Mouse (Mus musculus): Measurements from ENCODE around the gene Gm21981. TPM values are rescaled to one million over a fixed set of nuclear protein-coding genes. Genes with fewer than 3 reads are reported as not detected.
A peak's percentile ranks its signal among the peaks of the same experiment; 100 is the strongest.

Gene Gm21981
- polyA plus RNA-seq, 1 experiment from 2014 or later = 0.54 TPM

DNA sequence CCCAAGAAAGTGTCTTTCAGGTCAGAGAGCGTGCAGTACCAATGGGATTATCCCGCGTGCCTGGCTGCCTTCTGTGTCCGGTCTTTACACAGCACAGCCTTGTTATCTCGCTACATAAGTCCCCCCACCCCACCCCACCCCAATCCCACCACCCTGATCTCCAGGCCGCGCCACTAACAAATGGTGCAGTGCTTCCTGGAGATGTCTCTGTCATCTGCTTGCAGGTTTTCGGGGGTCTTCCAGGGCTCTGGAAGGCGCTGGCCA lies 6.0 kb downstream of the Gm21981 start, which contains the start of gene Tomm6:
Gene Tomm6, minus strand, starts transcription at position 43 of the 264 bp plus-strand sequence.
- H3K4me3 ChIP-seq (replicated peaks) = peak within 1 kb of the TSS; percentile 87
- peaks cover 31% of the 10 kb centered on the region for H3K36me3 ChIP-seq
- H3K9ac ChIP-seq (replicated peaks) = peak within 1 kb of the TSS; percentile 80
- under 1% methylated on average over 9 of the region's 9 CpGs for WGBS
- no peak; the same call in 1 of the 2 replicates for ATAC-seq (ENCODE audit: insufficient number of reproducible peaks, insufficient read depth, low FRiP score, low TSS enrichment, low read depth)
- H3K4me1 ChIP-seq (replicated peaks) = peaks cover 20% of the 10 kb centered on the region
- H3K27ac ChIP-seq = peak within 1 kb of the TSS; percentile 77
- H3K4me2 ChIP-seq = peak within 1 kb of the TSS; percentile 95
- H3K27me3 ChIP-seq = peaks cover 19% of the 10 kb centered on the region; the same call in 1 of the 2 replicates
- no peaks in the 10 kb centered on the region for H3K9me3 ChIP-seq

DNA sequence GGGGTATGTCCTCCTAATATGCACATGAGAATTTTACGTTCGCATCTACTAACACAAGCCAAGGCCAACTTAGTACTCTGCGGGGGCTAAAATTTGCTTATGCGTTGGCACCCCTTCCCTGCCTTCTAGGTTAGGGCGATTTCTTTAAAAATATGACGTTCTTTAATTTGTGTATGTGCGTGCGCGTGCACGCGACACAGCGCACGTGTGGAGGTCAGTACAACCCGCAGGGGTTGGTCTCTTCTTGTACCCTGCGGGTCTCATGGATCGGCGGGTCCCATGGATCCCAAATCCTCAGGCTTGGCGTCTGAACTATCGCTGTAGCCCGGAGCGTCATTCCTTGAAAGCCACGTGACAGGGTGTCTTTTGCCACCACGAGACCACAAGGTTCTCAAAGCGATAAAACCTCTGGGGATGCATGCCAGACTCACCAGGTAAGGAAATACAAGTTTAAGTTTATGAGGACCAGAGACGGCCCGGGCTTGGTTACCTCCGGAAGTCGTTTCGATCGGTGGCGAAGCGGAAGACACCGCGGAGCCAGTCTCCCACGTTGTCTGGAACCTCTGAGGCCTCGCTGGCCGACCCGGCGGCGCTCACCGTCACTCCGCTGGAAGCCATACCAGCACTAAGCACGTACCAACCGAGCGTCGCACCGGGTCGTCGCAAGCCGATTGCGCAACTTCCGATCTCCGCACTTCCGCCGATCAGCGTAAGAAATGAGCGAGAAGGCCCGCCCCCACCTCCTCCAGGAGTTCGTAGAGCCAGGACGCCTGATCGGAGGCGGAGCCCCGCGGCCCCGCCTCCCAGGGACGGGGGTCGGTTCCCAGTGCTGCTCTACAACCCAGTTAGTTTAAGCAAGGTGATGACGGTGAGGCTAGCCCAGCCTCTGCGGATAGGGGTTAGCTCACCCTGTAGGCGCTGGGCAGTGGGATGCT lies 6.6 kb downstream of the Gm21981 start:
- WGBS = under 1% methylated on average over 70 of the region's 70 CpGs

GRCm38 (mm10) chr17:47682836-47683235 lies 11.4 kb downstream of the Gm21981 start:
- Histone ChIP-seq H3K9me3 (no peaks in the 10 kb centered on the region), H3K4me2 (no peak overlapping the region), H3K27me3 (no peaks in the 10 kb centered on the region), H3K4me3 (replicated peaks) (no peak overlapping the region), H3K27ac (no peak overlapping the region), H3K36me3 (peaks cover 78% of the 10 kb centered on the region), H3K4me1 (replicated peaks) (peaks cover 8% of the 10 kb centered on the region), H3K9ac (replicated peaks) (no peak overlapping the region)
- 69% methylated on average over 4 of the region's 4 CpGs for WGBS
- no peak for ATAC-seq (ENCODE audit: insufficient number of reproducible peaks, insufficient read depth, low FRiP score, low TSS enrichment, low read depth)

More for the DNA sequence above, 6.6 kb downstream of the Gm21981 start:
- peak overlapping the region; percentile 77 for H3K27ac ChIP-seq
- peak overlapping the region; percentile 87 for H3K4me3 ChIP-seq (replicated peaks)
- peaks cover 20% of the 10 kb centered on the region for H3K4me1 ChIP-seq (replicated peaks)
- peak overlapping the region; percentile 80 for H3K9ac ChIP-seq (replicated peaks)
- peak; percentile 76 for ATAC-seq (ENCODE audit: insufficient number of reproducible peaks, insufficient read depth, low FRiP score, low TSS enrichment, low read depth)
- H3K36me3 ChIP-seq = peaks cover 37% of the 10 kb centered on the region
- H3K4me2 ChIP-seq = peak overlapping the region; percentile 95
- peaks cover 15% of the 10 kb centered on the region; the same call in 1 of the 2 replicates for H3K27me3 ChIP-seq
- H3K9me3 ChIP-seq = no peaks in the 10 kb centered on the region

- no peak overlapping the region for H3K9ac ChIP-seq (replicated peaks)
- no peaks in the 10 kb centered on the region for H3K9me3 ChIP-seq
- H3K27ac ChIP-seq = no peak overlapping the region
- 79% methylated on average over 5 of the region's 5 CpGs for WGBS
- H3K4me3 ChIP-seq (replicated peaks) = no peak overlapping the region
- peaks cover 3% of the 10 kb centered on the region; the same call in 1 of the 2 replicates for H3K4me1 ChIP-seq (replicated peaks)
- no peak for ATAC-seq (ENCODE audit: insufficient number of reproducible peaks, insufficient read depth, low FRiP score, low TSS enrichment, low read depth)
- H3K4me2 ChIP-seq = no peak overlapping the region
- H3K27me3 ChIP-seq = no peaks in the 10 kb centered on the region
- peaks cover 60% of the 10 kb centered on the region for H3K36me3 ChIP-seq
Observed at GRCm38 (mm10) chr17:47678702-47679101, 15.6 kb downstream of the Gm21981 start.

DNA sequence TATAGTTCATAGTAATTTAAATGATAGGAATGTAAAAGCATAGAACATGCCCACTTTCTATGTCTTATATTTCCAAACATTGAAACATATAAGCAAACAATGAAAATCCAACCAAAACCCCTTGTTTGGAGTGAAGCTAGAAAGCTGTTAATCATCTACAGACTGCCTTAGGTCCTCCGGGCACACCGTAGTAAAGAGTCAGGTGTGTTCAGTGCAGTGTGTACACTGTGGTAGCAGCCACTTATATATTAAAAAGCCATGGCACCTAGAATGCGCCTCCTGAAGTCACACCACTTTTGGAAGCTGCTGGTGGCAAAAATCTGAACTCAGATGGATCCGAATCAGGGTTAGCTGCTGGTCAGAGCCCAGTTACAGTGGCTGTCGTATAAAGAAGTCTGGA lies 16.0 kb downstream of the Gm21981 start:
- peaks cover 59% of the 10 kb centered on the region for H3K36me3 ChIP-seq
- H3K27ac ChIP-seq = no peak overlapping the region
- no peak overlapping the region for H3K4me3 ChIP-seq (replicated peaks)
- H3K9ac ChIP-seq (replicated peaks) = no peak overlapping the region
- WGBS = 90% methylated on average over 5 of the region's 5 CpGs
- H3K4me1 ChIP-seq (replicated peaks) = peaks cover 6% of the 10 kb centered on the region
- ATAC-seq (ENCODE audit: insufficient number of reproducible peaks, insufficient read depth, low FRiP score, low TSS enrichment, low read depth) = no peak
- no peaks in the 10 kb centered on the region for H3K9me3 ChIP-seq
- H3K4me2 ChIP-seq = no peak overlapping the region
- peaks cover 4% of the 10 kb centered on the region for H3K27me3 ChIP-seq

DNA sequence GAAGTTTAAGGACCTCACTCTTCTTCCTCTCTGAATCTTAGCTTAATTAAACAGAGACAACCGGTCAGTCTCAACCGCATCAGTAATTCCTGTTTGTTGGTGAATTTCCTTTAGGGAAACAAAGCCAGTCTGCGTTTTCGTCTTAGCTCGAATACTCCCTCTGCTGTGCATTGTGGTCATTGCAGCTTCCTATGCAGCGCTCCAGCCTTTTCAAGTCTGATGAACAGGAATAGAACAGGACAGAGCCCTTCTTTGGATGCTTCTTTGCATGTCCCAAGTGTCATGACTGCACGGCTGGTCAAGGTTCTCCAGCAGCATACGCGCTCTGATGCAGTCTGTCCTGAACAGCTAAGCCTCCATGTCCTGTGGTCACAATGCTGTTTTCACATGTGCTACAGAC lies 17.7 kb downstream of the Gm21981 start:
- 21% methylated on average over 9 of the region's 9 CpGs for WGBS
- no peak overlapping the region for H3K4me3 ChIP-seq (replicated peaks)
- no peak overlapping the region for H3K27ac ChIP-seq
- H3K9me3 ChIP-seq = no peaks in the 10 kb centered on the region
- no peak for ATAC-seq (ENCODE audit: insufficient number of reproducible peaks, insufficient read depth, low FRiP score, low TSS enrichment, low read depth)
- peaks cover 17% of the 10 kb centered on the region for H3K27me3 ChIP-seq
- no peak overlapping the region for H3K9ac ChIP-seq (replicated peaks)
- H3K4me2 ChIP-seq = no peak overlapping the region
- H3K36me3 ChIP-seq = peaks cover 48% of the 10 kb centered on the region
- peaks cover 19% of the 10 kb centered on the region for H3K4me1 ChIP-seq (replicated peaks)

DNA sequence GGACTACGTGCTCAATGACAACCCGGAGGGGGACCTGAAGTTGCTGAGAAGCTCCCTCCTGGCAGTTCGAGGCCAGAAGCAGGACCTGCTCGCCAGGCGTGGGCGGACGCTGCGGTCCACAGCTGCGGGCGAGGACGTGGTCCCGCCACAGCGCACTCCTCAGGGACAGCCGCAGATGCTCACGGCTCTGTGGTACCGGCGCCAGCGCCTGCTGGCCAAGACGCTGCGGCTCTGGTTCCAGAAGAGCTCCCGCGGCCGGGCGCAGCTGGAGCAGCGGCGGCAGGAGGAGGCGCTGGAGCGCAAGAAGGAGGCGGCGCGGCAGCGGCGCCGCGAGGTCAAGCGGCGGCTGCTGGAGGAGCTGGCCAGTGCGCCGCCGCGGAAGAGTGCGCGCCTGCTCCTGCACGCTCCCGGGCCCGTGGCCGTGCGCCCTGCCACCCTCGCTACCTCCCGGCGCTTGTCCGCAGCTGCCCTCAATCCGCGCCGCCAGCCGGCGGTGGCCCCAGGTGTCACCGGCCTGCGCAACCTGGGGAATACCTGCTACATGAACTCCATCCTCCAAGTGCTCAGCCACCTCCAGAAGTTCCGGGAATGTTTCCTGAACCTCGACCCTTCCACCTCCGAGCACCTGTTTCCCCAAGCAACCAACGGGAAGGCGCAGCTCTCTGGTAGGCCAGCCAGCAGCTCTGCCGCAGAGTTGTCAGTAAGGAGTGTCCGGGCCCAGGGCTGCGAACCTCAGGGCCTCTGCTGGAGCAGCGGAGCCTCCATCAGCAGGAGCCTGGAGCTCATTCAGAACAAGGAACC lies 21.7 kb downstream of the Gm21981 start:
- peaks cover 30% of the 10 kb centered on the region for H3K27me3 ChIP-seq
- H3K9ac ChIP-seq (replicated peaks) = peak overlapping the region; percentile 59
- H3K4me2 ChIP-seq = peak overlapping the region; percentile 89
- peak; percentile 63; the same call in 1 of the 2 replicates for ATAC-seq (ENCODE audit: insufficient number of reproducible peaks, insufficient read depth, low FRiP score, low TSS enrichment, low read depth)
- H3K27ac ChIP-seq = no peak overlapping the region
- 3% methylated on average over 68 of the region's 68 CpGs for WGBS
- peaks cover 18% of the 10 kb centered on the region for H3K36me3 ChIP-seq
- peaks cover 19% of the 10 kb centered on the region for H3K4me1 ChIP-seq (replicated peaks)
- H3K9me3 ChIP-seq = no peaks in the 10 kb centered on the region
- peak overlapping the region; percentile 44 for H3K4me3 ChIP-seq (replicated peaks)

- WGBS = 9% methylated on average over 14 of the region's 14 CpGs
- 0 out of 2 replicates have a peak, but pooled peaks have one; percentile 19 for ATAC-seq (ENCODE audit: insufficient number of reproducible peaks, insufficient read depth, low FRiP score, low TSS enrichment, low read depth)
- Histone ChIP-seq H3K4me3 (replicated peaks) (peak overlapping the region; percentile 44), H3K27me3 (peaks cover 30% of the 10 kb centered on the region), H3K36me3 (peaks cover 18% of the 10 kb centered on the region), H3K27ac (no peak overlapping the region), H3K4me2 (peak overlapping the region; percentile 89), H3K4me1 (replicated peaks) (peaks cover 19% of the 10 kb centered on the region), H3K9ac (replicated peaks) (peak overlapping the region; percentile 59), H3K9me3 (no peaks in the 10 kb centered on the region)
Observed at GRCm38 (mm10) chr17:47671988-47672310, 22.3 kb downstream of the Gm21981 start.

GRCm38 (mm10) chr17:47669166-47669565 lies 25.1 kb downstream of the Gm21981 start:
- H3K27ac ChIP-seq = no peak overlapping the region
- WGBS = 83% methylated on average over 4 of the region's 4 CpGs
- H3K4me3 ChIP-seq (replicated peaks) = no peak overlapping the region
- peaks cover 19% of the 10 kb centered on the region for H3K4me1 ChIP-seq (replicated peaks)
- no peak overlapping the region for H3K9ac ChIP-seq (replicated peaks)
- H3K27me3 ChIP-seq = peaks cover 30% of the 10 kb centered on the region
- H3K4me2 ChIP-seq = no peak overlapping the region
- H3K9me3 ChIP-seq = no peaks in the 10 kb centered on the region
- no peak for ATAC-seq (ENCODE audit: insufficient number of reproducible peaks, insufficient read depth, low FRiP score, low TSS enrichment, low read depth)
- peaks cover 10% of the 10 kb centered on the region; the same call in 1 of the 2 replicates for H3K36me3 ChIP-seq

DNA sequence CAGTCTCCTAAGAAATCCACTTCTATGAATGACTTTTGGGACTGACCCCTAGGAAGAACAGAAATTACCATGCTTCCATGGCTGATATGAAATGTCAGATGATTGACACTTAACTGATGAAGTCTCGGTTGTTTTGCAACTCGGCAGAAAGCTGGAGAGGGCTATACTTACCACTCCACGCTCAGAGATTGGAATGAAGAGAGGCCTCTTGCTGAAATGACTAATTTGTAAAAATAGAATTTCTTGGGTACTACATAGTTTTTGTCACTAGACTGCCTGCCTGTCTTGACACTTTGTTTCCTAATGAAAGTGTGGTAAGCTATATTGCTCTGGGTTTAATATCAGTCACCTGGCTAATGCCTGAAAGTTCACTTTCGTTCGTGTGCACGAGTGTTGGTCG lies 29.8 kb downstream of the Gm21981 start:
- ATAC-seq (ENCODE audit: insufficient number of reproducible peaks, insufficient read depth, low FRiP score, low TSS enrichment, low read depth) = no peak
- Histone ChIP-seq H3K36me3 (0 out of 2 replicates have a peak, but pooled peaks cover 3% of the 10 kb centered on the region), H3K4me1 (replicated peaks) (no peaks in the 10 kb centered on the region), H3K9me3 (no peaks in the 10 kb centered on the region), H3K4me2 (no peak overlapping the region), H3K27ac (no peak overlapping the region), H3K27me3 (no peaks in the 10 kb centered on the region), H3K4me3 (replicated peaks) (no peak overlapping the region), H3K9ac (replicated peaks) (no peak overlapping the region)
- WGBS = 89% methylated on average over 7 of the region's 7 CpGs

Data from limb, embryonic 12.5 days (tissue).